Mouse (Mus musculus) heart, adult 2 months (tissue): ENCODE results near the gene C2.

Source experiments
- CTCF ChIP-seq: fragments of 200-600 bp; IDR thresholded peaks from 2 replicates; pipeline ENCODE4 v1.8.1; 2022; ENCODE audit warnings: antibody characterized with exemption, mild to moderate bottlenecking, moderate library complexity
- EP300 ChIP-seq: fragments of 200-500 bp; IDR thresholded peaks from 2 replicates; pipeline ENCODE4 v1.6.1; 2011; ENCODE audit warnings: low read depth, low read length, control low read depth; ENCODE audit not compliant: insufficient read depth
- POLR2A ChIP-seq: fragments of 200-500 bp; IDR thresholded peaks from 2 replicates; pipeline ENCODE4 v1.6.1; 2011; ENCODE audit warnings: mild to moderate bottlenecking, low read depth, low read length, control low read depth; ENCODE audit not compliant: insufficient read depth

GRCm38 (mm10) chr17:34941344-34942041, 43.4 kb upstream of the C2 start:
- TF ChIP-seq EP300 (no peak), POLR2A (peak; percentile 34; the same call in 1 of the 2 replicates), CTCF (no peak)
